Mouse (Mus musculus) v-Abl transformed pro-B cells (cell line): ENCODE measurements around the gene Srd5a1.
"Not testable (repeated sequence)": the region's sequence is repeated elsewhere in the genome, so short reads cannot be mapped to it uniquely, and the experiment has no call there.

Source experiments
- in situ Hi-C, 2 experiments: fragments of 400-800 bp; cut with MboI; formaldehyde crosslinking; loops; one replicate each; pipeline ENCODE4 v1.15.1; 2025; ENCODE audit not compliant: unreplicated experiment in 2 of 2

The Srd5a1 gene

DNA sequence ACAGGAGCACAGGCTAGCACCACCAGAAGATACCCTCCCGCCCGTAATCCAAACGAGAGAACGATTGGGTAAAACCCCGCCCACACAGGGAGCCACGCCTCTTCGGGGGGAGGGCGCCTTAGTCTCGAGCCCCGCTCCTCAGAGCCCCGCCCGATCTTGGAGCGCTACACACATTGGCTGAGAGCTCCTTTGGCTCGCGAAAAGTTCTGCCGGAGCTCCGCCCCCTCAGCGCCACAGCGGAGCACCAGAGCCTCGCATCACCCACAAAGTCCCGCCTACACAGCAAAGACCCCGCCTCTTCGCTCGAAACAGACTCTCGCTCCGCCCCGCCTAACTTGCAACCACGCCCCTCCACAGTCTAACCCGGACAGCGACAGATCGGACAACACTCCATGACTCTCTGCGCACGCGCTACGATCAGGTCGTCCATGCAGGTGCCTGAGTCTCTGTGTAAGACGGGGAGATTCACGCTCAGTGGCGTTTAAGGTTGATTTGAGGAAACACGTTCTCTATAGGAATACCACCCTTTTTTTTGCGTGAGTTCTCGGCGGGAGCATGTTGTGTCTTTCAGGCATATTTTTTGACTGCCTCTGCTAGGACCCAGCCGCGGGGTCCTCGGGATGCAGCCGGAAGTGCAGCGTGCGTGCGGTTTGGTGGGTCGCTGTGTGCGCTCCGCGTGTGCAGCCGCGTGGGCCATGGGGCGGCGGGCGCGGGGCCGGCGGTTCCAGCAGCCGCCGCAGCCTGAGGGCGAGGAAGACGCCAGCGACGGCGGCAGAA lies at the start of gene Srd5a1:
TSS of gene Srd5a1 (minus strand) at position 45 of the 777 bp plus-strand sequence.
- in situ Hi-C loops = loop anchor here (5.0 to 25.0 kb wide), 5 partner anchors 74 to 1874 kb away; partner anchors contain the start of genes Fastkd3 (in 2 of the 2), Mtrr (in 2 of the 2), 1700001L19Rik (in 1 of the 2) and Zfp65 (in 1 of the 2)

- in situ Hi-C loops = loop anchor here (5.0 to 10.0 kb wide), 3 partner anchors 102 to 270 kb away; no protein-coding TSS in a partner anchor
Observed at GRCm38 (mm10) chr13:69654508-69654907, 43.3 kb upstream of the Srd5a1 start.

DNA sequence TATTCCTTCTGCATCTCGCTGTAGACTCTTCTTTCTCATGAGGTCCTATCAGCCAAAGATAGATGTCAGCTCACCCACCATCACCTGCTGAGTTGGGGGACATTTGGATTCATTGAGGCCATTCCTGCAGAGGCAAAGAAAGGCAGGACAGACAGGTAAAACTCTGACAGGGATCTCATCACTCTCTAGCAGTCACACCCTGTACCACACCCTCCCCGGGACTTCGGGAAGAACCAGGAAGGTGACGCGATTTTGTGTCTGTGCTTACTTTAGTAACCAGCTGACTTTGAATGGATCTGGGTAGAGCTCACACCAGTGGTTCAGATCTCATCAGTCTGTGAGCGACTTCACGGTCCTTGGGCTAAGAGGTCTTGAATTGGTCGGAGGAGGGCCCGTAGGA lies 35.2 kb upstream of the Srd5a1 start:
- in situ Hi-C loops = no loop called here

- in situ Hi-C loops = no loop called here
Observed at GRCm38 (mm10) chr13:69645694-69646423, 34.6 kb upstream of the Srd5a1 start.

DNA sequence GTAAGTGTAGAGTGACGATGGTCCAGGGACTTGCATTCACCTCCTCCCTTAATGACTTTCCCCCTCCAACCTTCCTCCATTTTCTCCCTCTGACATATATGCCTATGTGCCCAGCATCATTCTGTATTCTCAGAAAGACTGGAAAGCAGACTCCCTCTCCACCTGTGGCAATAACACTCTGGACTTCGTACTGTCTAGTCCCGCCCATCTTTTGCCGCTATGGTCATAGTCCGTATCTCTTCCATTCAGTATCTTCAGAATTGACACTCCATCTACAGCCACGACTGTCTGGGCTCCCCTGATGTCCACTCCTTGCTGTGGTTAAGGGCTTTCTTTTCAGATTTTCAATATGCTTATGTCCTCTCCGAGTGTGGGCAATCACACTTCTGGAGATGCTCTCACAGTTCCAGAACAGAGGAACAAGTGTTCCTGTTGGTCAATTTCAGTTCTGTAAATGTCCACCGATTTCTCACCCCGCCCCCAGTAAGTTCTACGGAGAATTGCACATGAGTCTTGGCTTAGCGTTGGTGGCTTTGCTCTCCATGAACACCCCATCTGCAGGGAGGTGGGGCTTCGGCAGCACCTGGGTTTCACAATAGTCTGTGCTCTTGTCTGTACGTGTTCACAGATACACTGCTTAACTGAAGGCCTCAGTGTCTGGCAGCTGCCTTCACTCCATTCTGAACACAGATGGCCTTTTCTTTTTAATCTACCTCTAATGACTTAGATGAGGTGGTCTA lies 33.4 kb upstream of the Srd5a1 start:
- in situ Hi-C loops = no loop called here

DNA sequence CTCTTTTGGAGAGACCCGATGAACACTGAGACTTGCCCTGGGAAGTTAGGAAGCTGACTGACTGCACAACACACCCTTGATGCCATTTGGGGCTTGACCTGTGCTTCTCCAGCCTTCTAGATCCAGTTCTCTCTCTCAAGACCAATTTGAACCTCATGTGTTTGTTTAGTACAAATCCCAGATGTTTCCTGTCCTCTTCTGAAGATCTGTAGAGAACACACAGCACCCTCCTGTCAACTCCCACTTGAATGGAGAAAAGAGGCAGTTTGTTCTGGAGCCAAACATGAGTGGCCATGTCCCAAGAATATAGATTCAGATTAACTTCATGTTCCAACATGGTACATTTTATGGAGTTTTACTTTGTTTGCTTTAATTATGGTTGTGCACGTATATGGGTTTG lies 32.7 kb upstream of the Srd5a1 start:
- in situ Hi-C loops = no loop called here

- in situ Hi-C loops = no loop called here
Observed at GRCm38 (mm10) chr13:69642656-69643216, 31.5 kb upstream of the Srd5a1 start.

DNA sequence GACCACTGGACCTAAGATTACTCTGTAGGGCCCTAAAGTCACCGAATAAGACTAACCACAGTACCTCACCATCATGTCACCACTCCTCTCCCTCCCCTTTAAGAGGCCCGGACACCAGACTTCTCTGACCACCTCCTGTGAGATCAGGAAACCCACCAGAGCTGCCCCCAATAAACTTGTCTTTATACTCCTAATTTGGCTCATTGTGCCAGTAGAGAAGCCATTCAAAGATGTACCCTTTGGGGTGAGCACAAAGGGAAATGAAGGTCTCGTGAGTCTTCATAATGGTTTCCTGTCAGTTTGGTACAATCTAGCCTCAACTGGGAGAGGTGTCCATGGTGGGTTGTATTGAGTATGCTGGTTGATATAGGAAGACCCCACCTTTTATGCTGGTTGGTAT lies 29.8 kb upstream of the Srd5a1 start:
- in situ Hi-C loops = no loop called here

DNA sequence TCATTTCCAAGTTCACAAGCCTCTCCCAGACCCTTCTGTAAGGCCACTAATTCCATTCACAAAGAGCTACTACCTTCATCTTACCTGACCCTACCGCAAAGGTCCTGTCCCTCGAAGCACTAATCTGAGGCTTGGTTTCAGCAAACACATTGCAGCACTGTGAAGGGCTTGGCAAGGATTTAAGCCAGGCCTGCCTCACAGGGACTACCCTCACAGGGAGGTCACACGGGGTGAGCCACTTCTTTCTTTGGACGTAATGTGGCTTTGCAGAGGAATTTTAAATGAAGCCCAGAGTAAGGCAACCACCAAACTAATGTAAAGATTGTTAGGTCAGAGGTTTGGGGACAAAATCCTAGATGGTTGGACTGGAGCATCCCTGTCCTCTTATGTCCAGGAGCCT lies 29.3 kb upstream of the Srd5a1 start:
- in situ Hi-C loops = no loop called here

DNA sequence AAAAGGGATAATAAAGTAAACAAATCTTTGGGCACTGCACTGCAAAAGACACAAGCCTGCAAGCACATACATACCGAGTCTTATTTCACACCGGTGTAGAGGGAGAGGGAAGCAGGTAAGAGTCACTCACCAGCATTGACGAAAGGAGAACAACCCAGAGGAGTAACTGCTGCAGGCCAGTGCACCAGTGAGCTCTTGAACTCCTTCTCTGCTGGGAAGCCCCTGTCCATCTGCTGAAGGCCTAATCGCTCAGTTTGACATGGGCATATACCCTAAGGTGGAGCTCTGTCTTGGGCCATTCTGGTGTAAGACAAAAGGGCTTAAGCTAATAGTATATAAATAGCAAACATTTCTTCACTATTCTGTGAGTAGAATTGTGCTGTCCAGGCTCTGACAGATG lies 28.9 kb upstream of the Srd5a1 start:
- in situ Hi-C loops = no loop called here

- in situ Hi-C loops = no loop called here
Observed at GRCm38 (mm10) chr13:69639251-69639650, 28.0 kb upstream of the Srd5a1 start.

DNA sequence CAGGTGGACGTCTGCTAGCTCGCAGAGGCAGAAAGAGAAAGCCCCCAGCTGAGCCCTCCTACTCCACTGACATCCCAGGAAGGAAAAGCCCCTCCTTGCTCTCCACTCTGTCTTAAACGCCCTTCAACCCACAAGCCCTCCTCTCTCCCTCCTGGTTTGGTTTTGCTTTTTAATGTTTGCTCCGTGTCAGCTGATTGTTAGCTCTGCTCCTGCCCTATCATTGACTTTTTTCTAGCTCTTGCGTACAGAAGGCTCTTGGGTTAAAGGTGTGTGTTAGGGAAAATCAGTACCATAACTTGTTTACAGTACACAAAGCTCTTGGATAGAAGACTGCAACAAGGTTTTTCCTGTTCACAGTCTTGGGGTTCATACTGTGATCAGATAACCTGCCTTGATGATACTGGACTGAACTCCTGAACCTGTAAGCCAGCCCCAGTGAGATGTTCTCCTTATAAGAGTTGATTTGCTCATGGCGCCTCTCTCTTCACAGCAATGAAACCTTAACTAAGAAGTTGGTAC lies 26.9 kb upstream of the Srd5a1 start:
- in situ Hi-C loops = no loop called here

- in situ Hi-C loops = no loop called here
Observed at GRCm38 (mm10) chr13:69637657-69638056, 26.4 kb upstream of the Srd5a1 start.

DNA sequence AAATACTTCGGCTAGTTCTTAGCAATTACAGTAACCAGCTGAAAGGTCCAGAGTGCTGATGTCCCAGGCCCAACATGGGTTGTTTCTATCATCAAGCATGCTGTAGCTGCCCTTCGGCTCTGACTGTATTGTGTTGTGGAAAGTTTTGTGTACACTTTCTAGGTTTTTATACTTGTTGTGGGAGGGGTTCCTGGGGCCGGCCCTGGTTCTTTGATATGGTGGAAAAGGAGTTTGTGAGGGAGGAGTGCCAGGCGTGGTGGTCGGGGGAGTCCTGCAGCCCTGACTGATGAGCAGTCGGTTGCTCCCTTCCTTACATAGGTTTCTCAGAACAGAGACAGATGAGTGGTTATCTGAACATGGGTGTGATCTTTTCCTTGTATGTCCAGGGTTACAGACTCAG lies 25.6 kb upstream of the Srd5a1 start:
- in situ Hi-C loops = no loop called here

DNA sequence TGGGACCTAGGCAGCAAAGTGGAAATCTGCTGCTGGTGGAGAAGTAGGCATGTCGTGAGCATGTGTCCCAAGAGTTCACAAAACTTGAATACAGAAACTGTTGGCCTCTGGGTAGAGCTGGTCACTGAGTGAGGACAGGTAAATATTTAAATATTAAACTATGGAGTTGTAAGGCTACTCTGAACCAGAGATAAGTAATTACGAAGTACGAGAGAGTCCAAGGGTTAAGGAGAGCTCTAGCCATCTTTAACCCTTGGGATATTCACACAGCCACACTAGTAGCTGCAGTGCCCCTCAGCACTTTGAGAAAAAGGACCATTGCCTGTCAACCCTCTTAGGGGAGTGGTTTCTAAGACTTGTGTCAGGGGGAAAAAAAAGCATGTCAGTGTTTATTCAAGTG lies 25.1 kb upstream of the Srd5a1 start:
- in situ Hi-C loops = no loop called here

DNA sequence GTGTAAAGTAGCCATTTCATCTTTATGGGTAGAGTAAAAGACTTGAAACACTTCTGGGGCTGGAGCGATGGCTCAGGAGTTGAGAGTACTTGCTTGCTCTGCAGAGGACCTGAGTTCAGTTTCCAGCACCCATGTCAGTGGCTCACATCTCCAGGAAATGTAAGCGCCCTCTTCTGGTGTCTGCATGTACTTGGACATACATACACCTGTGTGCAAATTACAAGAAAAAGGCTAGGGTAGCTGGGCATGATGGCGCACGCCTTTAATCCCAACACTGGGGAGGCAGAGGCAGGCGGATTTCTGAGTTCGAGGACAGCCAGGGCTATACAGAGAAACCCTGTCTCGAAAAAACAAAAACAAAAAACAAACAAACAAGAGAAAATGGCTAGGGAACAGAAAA lies 24.6 kb upstream of the Srd5a1 start:
- in situ Hi-C loops = not testable (repeated sequence)

- in situ Hi-C loops = no loop called here
Observed at GRCm38 (mm10) chr13:69633988-69634387, 22.7 kb upstream of the Srd5a1 start.

DNA sequence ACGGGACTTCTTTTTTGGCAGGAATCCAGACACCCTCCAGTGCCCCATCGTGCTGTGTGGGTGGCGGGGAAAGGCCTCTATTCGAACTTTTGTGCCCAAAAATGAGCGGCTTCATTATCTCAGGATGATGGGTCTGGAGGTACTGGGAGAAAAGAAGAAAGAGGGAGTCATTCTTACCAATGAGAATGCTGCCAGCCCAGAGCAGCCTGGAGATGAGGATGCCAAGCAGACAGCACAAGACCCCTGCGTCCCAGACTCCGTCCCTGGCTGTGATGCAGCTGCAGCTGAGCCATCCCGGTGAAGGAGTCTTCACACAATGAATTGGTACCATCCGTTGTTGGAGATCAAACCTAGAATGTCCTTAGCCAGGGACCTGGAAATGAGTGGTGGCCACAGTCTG lies 22.3 kb upstream of the Srd5a1 start:
- in situ Hi-C loops = no loop called here

- in situ Hi-C loops = no loop called here
Observed at GRCm38 (mm10) chr13:69631659-69632058, 20.4 kb upstream of the Srd5a1 start.

DNA sequence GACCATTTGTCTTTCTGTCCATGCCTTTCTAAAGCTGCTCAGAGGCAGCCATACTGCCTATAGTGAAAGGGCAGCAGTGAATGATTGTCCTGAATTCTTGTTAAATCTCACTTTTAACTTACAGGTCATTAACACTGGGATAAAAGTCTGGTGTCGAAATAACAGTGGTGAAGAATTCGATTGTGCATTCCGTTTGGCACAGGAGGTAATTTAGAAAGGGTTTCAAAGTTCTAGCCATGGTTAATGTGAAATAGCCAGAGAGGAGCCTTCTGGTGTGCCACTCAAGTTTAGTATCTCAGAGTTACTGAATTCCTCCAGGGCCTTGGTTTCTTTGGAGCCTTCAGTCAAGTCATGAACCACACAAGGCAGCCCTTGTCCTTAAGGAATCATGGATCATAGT lies 19.9 kb upstream of the Srd5a1 start:
- in situ Hi-C loops = no loop called here

DNA sequence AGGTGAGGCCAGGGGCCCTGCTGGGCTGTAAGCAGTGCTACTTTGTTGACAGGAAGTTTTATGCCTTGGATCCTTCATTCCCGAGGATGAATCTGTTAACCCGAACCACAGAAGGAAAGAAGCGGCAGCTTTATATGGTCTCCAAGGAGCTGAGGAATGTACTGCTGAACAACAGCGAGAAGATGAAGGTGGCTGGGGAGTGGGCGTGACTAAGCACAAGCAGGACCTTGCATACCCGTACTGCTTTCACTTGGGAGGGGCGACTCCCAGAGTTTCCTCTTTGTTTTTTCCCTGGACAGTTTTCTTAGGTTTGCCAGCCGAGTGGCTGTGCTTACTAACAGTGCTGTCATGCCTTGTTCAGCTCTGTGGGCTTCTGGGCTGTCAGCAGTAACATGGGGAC lies 19.3 kb upstream of the Srd5a1 start:
- in situ Hi-C loops = no loop called here
